Mouse (Mus musculus): Measurements from ENCODE around the gene Cyth1. TPM values are rescaled to one million over a fixed set of nuclear protein-coding genes. Genes with fewer than 3 reads are reported as not detected.

The Cyth1 gene
- total and polyA plus RNA-seq, 3 experiments = 49.7 to 108 (median 79.7) TPM

DNA sequence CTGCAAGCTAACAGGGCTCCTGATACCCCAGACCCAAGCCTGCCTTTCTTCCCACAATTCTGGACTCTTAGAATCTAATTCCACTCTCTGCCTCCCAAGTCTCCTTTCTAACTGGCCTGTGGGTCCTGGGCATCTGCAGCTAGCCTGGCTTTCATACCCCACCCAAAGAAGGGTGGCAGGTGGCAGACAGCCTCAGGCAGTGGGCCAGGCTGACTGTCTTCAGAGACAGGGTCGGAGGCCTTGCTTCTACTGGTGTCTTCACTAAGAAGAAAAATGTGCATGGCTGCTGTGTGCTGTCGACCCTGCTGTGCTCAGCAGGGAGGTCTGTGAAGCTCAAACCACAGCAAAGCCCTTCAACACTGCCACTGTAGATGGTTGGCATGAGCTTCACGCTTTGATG, 39.0 kb downstream of the Cyth1 start:
- H3K27ac ChIP-seq (ENCODE audit: insufficient read depth, low read depth) = peak overlapping the region; percentile 38
- TF ChIP-seq ZMIZ1 (IDR thresholded peaks at IDR 0.05; ENCODE audit: low read depth, low read length) (0 out of 2 replicates have a peak, but pooled peaks have one; percentile 17), TCF12 (IDR thresholded peaks at IDR 0.05; ENCODE audit: low read depth, low read length) (no peak)
- peak overlapping the region; percentile 4; the same call in 1 of the 2 replicates for H3K4me2 ChIP-seq (ENCODE audit: insufficient read depth, low read depth, poor library complexity, severe bottlenecking)
- peak overlapping the region in 2 of 3 experiments; percentile 4 to 61 for H3K4me3 ChIP-seq (replicated peaks in 1 of 3; ENCODE audit: low read depth in 2 of 3, low read length in 2 of 3, poor library complexity in 1 of 3)
- dilution Hi-C loops (cut with MboI; ENCODE audit: extremely low pct_ligation_motif_present, extremely low pct_unique_long_range_greater_than_20kb, low sequenced_read_pairs) = no loop called here
- no peak for DNase-seq (ENCODE audit: extremely low read depth)
- peaks cover 19 to 59% of the 10 kb centered on the region in 2 experiments for H3K36me3 ChIP-seq (replicated peaks in 1 of 2; ENCODE audit: control insufficient read depth in 1 of 2, insufficient read depth in 1 of 2, low read length in 1 of 2)
- peaks cover 45 to 82% of the 10 kb centered on the region in 2 experiments for H3K4me1 ChIP-seq (ENCODE audit: control insufficient read depth in 1 of 2, insufficient read depth in 2 of 2)
- H3K9me3 ChIP-seq (replicated peaks; ENCODE audit: low read length) = no peaks in the 10 kb centered on the region
- no peak overlapping the region; the same call in 1 of the 2 replicates for H3K9ac ChIP-seq (ENCODE audit: insufficient read depth, low read depth)
- in situ Hi-C loops (cut with MboI; ENCODE audit: low pct_ligation_motif_present, low pct_unique_long_range_greater_than_20kb, low sequenced_read_pairs) = no loop called here
- H3K79me2 ChIP-seq (replicated peaks; ENCODE audit: control insufficient read depth, extremely low read depth, insufficient read depth, poor library complexity, severe bottlenecking) = peaks cover 66% of the 10 kb centered on the region
- H3K27me3 ChIP-seq (replicated peaks) = no peaks in the 10 kb centered on the region

DNA sequence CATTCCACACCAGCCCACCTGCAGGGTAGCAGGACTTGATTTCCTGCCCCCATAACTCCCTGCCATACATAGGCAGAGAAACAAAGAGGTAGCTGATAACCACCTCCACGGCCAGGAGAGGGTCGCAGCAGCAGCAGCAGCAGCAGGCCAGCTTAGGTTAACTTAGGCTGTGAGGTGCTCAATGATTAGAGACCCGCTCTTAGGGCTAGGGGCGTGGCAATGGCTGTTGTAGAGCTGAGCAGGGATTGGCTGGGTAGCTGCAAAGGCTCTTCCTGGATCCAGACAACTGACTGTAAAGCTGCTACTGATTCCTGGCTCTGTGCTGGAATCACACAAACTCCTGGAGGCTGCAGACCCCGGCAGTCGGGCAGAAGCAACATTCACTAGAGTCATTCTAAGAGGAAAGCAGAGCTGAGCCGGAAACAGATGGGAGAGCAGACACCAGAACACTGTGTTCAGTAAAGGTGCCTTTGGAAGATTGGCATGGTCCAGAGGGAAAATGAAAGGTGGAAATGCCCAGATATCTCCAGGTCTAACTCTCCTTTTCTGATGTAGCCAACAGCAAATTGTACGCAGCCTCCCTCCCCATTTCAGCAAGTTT, 39.6 kb downstream of the Cyth1 start:
- H3K27ac ChIP-seq (ENCODE audit: insufficient read depth, low read depth) = peak overlapping the region; percentile 51
- TF ChIP-seq ETS1 (conservative IDR thresholded peaks at IDR 0.05; ENCODE audit: low read depth, low read length) (no peak), NELFE (IDR thresholded peaks at IDR 0.05; ENCODE audit: low read depth, low read length) (0 out of 2 replicates have a peak, but pooled peaks have one; percentile 27), SIN3A (IDR thresholded peaks at IDR 0.05; ENCODE audit: low read length) (no peak), TCF12 (IDR thresholded peaks at IDR 0.05; ENCODE audit: low read depth, low read length) (0 out of 2 replicates have a peak, but pooled peaks have one; percentile 17), EP300 (IDR thresholded peaks at IDR 0.05; ENCODE audit: low read length) (no peak), RAD21 (IDR thresholded peaks at IDR 0.05; ENCODE audit: low read depth, low read length) (no peak), MXI1 (IDR thresholded peaks at IDR 0.05; ENCODE audit: low read depth, low read length) (no peak), CHD1 (IDR thresholded peaks at IDR 0.05; ENCODE audit: low read depth, low read length) (no peak), IRF4 (IDR thresholded peaks at IDR 0.05; ENCODE audit: low read depth, low read length) (no peak), SMC3 (IDR thresholded peaks at IDR 0.05; ENCODE audit: low read depth, low read length) (no peak), CTCF (conservative IDR thresholded peaks at IDR 0.05 in 1 of 2, IDR thresholded peaks at IDR 0.05 in 1 of 2; ENCODE audit: low read depth in 2 of 2, low read length in 2 of 2) (no peak), PAX5 (IDR thresholded peaks at IDR 0.05; ENCODE audit: low read length) (no peak), ELF1 (IDR thresholded peaks at IDR 0.05; ENCODE audit: low read depth, low read length) (peak; percentile 69), CHD2 (IDR thresholded peaks at IDR 0.05; ENCODE audit: low read length) (no peak), HCFC1 (IDR thresholded peaks at IDR 0.05; ENCODE audit: low read depth, low read length) (no peak)
- no peak overlapping the region for H3K9ac ChIP-seq (ENCODE audit: insufficient read depth, low read depth)
- DNase-seq (ENCODE audit: extremely low read depth) = no peak
- peaks cover 68% of the 10 kb centered on the region for H3K79me2 ChIP-seq (replicated peaks; ENCODE audit: control insufficient read depth, extremely low read depth, insufficient read depth, poor library complexity, severe bottlenecking)
- H3K4me2 ChIP-seq (ENCODE audit: insufficient read depth, low read depth, poor library complexity, severe bottlenecking) = peak overlapping the region; percentile 55
- H3K36me3 ChIP-seq (replicated peaks in 1 of 2; ENCODE audit: control insufficient read depth in 1 of 2, insufficient read depth in 1 of 2, low read length in 1 of 2) = peaks cover 23 to 63% of the 10 kb centered on the region in 2 experiments
- H3K9me3 ChIP-seq (replicated peaks; ENCODE audit: low read length) = no peaks in the 10 kb centered on the region
- H3K27me3 ChIP-seq (replicated peaks) = no peaks in the 10 kb centered on the region
- in situ Hi-C loops (cut with MboI; ENCODE audit: low pct_ligation_motif_present, low pct_unique_long_range_greater_than_20kb, low sequenced_read_pairs) = no loop called here
- H3K4me1 ChIP-seq (ENCODE audit: control insufficient read depth in 1 of 2, insufficient read depth in 2 of 2) = peaks cover 46 to 82% of the 10 kb centered on the region in 2 experiments
- dilution Hi-C loops (cut with MboI; ENCODE audit: extremely low pct_ligation_motif_present, extremely low pct_unique_long_range_greater_than_20kb, low sequenced_read_pairs) = no loop called here
- peak overlapping the region in 1 of 3 experiments; percentile 61 for H3K4me3 ChIP-seq (replicated peaks in 1 of 3; ENCODE audit: low read depth in 2 of 3, low read length in 2 of 3, poor library complexity in 1 of 3)
